Mouse (Mus musculus) kidney, postnatal 25 days (tissue): ENCODE results near the gene Ksr2.
"Not testable (repeated sequence)": the region's sequence is repeated elsewhere in the genome, so short reads cannot be mapped to it uniquely, and the experiment has no call there.

Experiments
- DNase-seq, 2 experiments: peaks; one replicate each; pipeline ENCODE4 v3.0.0; 2021; ENCODE audit warnings: mixed read lengths in 2 of 2

Ksr2 gene

DNA sequence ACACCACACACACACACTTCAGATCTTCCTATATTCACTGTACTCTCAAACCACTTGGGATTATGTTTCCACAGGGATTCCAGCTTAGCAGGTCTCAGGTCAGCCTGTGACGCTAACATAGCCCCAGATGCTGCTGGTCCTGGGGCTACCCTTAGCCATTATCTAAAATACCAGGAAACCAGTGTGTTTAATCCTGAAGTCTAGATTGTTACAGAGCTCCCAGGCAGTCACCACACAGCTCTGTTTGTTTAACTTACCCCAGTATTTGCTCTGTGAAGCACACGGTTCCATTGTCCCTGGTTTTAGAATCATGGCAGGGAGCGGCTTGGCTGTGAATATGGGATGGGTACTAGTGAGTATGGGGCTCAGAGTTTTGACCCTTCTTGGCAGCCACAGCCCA lies 125.4 kb downstream of the Ksr2 start:
- no peak for DNase-seq

DNA sequence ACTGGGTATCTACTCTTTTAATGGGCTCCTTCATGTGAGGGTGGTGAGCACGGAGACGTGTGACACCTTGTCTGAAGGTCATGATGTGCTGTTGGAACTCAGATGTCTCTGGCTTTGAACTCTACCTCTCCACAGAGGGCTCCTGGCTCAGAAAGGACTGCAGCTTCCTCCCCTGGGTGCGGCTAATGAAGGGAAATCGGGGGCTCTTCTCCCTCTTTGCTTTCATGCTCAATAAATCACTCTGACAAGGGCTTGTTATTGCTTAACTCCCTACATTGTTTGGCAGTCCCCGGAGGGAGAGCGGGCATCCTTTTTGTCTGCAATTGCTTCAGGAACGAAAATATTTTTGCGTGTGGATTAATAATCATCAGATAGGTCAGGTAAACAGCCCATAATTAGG lies 127.9 kb downstream of the Ksr2 start:
- no peak for DNase-seq

DNA sequence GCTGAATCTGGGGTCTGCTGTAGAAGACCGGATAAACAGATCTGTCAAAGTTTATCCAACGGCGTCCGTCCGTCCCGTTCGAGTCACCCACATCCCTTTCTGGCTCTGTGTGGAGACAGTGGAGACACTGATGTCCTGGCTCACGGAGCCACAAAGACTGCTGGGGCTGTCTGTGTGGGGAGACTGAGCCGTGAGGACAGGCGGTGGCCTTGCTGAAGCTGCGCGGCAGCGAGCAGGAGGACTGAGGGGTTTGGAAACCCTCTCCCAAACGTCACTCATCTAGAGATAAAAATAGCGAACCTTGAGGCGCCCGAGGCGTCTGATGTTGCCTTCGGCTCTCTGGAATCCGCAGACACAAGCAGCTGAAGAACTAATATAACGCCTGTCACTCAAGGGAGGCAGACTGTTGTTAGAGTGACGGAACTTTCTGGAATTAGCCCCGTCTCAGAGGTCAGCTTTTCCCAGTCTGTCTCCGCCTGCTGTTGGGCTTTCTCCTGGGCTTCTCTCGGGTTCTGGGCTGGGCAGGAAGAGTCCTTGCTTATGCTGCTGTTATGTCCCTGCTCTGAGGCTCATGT lies 133.0 kb downstream of the Ksr2 start:
- no peak for DNase-seq

DNA sequence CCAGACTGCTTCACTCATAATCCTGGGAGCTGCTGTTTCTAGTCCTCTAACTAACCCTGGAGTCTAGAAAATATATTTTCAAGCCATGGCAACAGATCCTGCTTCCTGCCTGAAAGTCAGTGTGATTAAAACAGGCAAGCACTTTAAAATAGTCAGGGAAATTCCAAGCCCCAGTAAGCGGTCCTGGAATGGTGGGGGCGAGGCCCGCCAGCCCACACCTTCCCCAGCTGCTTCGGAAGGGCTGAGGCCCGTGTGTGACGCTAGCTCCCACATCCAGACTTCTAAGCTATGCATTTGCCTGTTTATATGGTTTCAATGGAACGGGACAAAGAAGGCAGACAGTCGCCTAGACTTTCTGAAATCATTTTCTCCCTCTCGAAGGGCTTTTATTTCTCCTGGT lies 137.2 kb downstream of the Ksr2 start:
- DNase-seq: no peak

DNA sequence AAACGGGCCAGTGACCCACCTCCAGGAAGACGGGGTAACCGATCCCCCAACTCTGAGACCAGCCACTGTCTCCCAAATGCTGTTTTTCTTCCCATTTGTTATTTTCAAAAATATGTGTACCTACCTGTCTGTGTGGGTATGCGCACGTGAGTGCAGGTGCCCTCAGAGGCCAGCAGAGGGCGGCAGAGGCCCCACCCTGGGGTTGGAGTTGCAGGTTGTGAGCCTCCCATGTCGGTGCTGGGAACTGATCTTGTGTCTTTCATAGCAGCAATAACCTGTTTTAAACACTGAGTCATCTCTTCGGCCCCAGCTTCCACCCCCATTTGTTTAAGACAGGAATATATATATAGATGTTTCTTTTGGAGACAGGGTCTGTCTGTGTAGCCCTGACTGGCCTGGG lies 138.3 kb downstream of the Ksr2 start:
- DNase-seq: no peak

DNA sequence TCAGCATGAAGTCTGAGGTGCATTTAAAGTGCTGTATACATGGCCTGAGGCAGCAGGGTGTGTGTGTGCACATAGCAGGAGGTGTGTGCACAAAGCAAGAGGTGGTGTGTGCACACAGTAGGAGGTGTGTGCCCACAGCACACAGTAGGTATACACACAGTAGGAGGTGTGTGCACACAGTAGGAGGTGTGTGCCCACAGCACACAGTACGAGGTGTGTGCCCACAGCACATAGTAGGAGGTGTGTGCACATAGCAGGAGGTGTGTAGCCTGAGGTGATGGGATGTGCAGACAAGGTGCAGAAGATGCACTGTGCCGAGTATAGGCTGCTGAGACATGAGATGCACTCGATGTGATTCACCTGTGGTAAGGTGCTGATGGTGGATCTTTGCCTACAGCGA lies 140.7 kb downstream of the Ksr2 start:
- DNase-seq: no peak

DNA sequence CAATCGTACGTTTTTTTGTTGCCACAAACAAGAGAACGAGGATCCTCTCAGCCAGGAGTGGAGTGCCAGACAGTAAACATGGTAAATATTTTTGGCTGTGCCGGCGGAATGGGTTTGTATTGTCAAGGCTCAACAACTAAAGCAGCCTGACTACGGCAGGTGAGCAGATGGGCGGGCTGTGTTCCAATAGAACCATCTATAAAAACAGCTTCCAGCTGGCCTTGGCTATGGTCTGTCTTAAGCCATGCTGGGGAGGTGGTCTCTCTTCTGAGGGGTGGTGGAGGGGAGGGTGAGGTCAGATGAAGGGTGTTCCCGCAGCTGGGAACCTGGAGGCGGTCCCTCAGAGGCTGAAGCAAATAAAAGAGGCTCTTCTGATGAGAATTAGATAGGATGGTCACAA lies 142.8 kb downstream of the Ksr2 start:
- DNase-seq: no peak

DNA sequence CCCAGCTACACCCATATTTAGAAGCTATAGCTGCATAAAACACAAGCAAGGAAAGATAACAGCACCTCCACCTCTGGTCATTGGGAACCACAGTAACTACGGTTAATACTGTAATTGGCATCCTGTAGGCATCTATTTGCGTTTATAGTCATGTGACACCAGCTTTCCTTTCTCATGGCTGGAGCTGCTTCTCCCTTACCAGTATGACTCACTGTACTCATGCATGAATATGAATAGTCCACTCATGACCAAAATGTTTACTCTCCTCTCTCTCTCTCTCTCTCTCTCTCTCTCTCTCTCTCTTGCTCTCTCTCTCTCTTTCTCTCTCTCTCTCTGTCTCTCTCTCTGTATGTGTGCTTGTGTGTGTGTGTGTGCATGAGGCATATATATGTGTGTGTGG lies 147.3 kb downstream of the Ksr2 start:
- no peak for DNase-seq

DNA sequence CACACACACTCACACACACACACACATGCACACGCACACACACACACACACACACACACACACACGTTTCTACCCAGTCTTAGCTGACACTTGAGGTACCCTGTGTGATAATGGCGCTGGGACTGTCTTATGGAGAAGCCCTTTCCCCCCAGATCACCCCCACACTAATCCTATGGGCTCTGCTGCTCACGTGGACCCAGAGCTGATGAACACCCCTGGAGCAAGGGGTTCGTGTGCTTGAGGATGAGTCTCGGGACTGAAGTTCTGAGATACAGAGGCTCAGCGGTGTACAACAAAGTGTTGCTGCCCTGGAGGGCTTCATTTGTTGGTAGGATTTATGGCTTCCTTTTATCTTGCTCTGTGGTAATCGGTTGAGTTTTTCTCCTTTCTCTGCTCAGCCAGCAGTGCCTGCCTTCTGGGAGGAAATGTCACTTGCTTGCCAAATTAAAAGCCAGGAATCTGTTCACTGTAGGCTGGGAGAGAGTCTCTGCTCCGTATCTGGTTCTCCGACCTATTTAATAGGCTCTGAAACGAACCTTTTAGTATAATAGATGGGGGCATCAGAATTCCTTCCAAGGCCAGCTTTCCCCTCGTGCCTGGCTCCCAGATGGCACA lies 152.4 kb downstream of the Ksr2 start:
- DNase-seq: no peak

DNA sequence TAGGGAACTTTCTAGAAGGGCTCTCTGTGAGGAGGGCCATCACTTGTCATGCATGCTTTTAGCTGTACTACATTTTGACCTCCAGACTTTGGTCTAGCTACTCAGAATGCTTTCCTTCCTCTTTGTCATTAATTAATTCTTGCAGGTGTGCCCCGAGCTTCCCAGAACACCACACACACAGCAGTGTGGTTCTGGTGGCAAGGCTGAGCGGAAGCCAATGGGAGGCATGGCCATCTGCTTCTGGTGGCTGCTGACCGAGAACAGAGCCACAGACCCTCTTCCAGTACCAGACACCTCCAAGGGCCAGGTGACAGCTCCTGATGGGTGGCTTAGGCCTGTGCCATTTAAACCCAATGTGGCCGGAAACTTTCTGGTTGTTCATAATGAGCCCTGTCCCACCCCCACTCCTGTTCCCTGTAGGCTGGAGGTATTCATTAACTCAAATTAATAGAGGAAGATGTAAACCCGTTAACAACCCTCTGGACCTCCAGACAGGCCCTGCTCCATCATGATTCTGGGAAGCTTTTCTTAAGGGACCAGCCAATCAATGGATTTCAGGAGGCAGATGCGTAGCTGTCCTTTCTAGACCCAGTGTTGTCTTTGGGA lies 155.5 kb downstream of the Ksr2 start:
- peak; percentile 43 to 79 for DNase-seq

DNA sequence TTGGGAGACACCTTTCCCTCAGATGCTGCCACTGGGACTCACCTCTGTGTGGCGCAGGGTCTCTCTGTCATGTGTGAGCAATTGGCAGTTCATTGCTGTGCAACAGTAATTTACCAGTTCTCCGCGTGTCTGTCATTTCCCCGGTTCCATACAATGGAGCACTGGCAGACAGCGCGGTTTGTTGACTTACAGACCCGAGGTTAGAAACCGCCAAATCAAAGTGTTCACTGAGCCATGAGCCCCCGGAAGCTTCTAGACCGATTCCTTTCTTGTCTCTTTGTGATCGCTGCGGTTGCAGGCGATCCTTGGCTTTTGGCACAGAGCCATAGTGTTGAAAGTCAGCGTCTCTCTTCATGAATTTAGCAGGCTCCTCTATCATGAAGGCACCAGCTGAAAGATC lies 158.6 kb downstream of the Ksr2 start:
- peak; percentile 46 to 48 for DNase-seq

DNA sequence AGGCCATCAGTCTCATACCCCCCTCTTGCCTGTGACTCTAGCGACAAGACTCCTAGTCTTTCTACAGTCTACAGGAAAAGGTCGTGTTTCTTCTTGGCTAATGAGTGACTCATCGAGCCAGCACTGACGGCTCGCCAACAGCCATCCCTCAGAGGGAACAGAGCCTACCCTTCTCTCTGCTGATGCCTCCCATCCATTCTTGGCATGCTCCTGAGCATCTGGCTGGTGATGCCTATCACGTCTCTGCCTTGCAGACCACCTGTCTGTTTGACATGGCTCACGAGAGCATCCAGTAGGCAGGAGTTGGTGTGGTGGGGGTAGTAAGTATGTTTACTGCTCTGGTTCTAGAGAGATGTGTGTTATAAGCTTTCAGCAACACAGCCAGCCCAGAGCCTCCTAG lies 161.1 kb downstream of the Ksr2 start:
- peak; percentile 34 to 63 for DNase-seq

DNA sequence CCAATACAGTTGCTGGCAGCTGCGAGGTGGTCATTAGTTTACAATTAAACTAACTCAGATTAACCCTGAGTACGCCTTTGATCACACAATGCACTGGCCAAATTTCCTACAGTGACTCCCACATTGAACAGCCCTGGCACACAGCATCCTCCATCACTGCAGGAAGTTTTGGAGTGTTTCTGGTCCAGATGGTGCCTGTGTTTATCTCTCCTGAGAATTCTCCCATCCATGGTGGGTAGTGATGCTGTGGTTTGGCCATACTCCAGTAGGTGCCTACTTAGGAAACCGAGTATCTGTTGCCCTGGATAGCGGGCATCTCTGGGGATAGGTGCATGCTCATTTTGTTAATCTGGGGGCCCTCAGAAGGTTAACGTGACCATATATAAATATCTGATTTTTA lies 163.8 kb downstream of the Ksr2 start:
- no peak for DNase-seq

DNA sequence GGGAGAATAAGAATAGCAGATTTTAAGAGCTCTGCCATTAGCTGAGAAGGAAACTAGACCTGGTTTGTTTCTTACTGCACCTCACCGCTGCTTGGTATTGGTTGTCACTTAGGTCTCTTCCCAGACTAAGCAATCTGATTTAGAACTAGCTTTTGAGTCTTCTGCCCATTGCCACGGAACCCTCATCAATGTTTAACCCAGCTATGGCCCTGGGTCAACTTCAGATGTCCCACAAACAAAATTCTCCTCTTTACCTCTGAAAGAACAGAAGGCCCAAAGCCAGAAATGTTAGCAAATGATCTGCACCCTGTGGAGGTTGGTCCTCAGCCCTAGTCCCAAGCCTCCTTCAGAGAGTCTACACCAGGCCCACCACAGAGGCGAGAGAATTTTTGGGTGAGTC lies 167.9 kb downstream of the Ksr2 start:
- DNase-seq: peak; percentile 59 to 64

DNA sequence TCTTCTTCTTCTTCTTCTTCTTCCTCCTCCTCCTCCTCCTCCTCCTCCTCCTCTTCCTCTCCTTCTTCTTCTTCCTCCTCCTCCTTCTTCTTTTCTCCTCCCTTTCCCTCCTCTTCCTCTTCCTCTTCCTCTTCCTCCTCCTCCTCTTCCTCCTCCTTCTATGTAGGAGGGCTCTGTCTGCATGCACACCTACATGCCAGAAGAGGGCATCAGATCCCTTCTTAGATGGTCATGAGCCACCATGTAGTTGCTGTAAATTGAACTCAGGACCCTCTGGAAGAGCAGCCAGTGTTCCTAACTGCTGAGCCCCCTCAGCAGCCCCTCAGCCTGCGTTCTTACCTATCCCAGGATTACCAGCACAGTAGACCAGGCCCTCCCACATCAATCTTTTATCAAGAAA lies 170.6 kb downstream of the Ksr2 start:
- DNase-seq: no peak

DNA sequence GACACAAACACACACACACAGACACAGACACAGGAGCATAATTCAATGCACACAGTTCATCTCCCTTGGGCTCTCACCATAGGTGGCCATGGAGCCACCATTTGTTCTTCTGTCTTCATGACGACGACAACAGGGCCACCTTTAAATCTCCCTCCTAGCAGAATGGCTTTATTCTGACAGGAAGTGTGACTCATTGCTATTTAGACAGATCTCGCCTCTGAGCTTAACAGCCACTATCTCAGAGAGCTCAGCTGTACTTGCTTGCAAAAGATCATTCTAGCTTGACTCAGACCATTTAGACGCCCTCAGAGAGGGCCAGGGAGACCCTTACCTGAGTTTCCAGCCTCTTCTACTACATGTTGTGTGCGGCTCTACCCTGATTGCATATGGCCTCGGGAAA lies 175.5 kb downstream of the Ksr2 start:
- DNase-seq: no peak

DNA sequence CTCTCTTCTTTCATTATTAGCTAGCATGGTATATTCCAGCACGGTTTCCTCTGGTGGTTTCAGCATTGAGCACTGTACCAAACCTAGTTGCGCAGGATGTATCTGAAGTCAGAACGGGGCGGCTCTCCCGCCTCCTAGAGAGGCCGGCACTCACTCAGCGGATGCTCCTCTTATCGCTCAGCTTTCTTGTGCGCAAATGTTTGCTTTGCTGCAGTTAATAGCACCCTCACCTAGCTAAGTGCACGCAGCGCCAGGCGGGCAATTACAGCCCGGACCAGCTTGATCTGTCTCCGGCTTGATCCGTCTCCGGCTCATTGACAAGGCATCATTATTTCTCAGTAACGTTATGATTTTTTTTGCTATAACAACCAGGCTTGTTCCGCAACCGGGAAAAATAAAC lies 179.5 kb downstream of the Ksr2 start:
- no peak for DNase-seq

DNA sequence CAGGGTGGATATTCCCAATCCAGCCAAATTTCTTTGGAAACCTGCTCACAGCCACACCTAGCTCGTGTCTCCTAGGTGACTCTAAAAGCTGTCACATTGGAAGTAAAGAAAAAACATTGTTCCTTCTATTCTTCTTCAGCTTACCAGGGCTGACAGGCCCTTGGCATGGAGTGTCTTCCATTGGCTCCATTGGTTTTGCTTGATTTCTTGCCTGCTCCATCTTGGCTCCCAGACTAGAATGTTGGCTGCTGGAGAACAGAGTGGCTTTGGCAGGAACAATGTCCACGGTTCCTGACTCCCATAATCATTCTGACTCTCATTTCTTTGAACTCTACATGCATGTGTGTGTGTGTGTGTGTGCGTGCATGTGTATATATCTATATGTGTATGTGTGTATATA lies 183.0 kb downstream of the Ksr2 start:
- DNase-seq: no peak

DNA sequence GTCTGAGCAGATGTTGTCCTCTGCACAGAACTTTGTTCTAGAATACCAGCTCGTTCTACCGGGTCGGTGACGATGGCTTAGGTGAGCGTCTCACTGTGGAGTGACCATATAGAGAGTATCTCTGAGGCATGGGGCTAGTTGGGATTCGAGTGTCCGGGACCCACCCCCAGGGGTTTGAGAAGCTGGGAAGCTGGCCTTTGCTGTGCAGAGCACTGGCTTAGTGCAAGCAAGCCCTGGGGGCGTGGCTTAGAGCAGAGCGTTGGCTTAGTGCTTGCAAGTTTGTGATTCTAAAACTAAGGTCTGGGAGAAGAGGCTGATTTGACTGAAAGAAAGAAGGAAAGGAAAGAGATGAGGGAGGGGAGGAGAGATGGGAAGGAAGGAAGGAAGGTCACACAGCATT lies 188.2 kb downstream of the Ksr2 start:
- no peak for DNase-seq

DNA sequence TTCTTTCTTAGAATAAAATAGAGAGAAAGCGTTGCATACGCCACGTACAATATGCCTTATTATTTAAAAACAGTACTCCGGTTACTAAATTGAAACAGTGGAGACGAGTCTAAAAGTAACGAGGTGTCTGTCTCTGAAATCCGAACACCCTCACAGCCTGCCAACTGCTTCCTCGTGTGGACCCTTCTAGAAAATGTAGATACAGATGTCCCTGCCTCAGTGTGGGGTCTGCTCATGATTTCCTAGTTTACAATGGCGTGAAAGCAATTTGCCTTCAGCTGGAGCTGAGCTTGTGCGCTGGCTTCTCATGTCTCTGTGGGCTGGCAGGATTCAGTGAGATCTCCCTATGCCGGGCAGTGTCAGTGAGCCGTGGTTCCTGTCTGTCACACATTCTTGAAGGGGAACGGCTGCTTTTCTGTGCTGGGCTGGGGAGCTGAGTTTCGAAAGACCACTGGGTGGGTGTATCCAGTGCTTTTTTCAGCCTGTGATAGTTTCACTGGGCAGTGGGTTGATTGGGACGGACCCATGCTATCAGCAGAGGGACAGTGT lies 194.0 kb downstream of the Ksr2 start:
- no peak for DNase-seq

DNA sequence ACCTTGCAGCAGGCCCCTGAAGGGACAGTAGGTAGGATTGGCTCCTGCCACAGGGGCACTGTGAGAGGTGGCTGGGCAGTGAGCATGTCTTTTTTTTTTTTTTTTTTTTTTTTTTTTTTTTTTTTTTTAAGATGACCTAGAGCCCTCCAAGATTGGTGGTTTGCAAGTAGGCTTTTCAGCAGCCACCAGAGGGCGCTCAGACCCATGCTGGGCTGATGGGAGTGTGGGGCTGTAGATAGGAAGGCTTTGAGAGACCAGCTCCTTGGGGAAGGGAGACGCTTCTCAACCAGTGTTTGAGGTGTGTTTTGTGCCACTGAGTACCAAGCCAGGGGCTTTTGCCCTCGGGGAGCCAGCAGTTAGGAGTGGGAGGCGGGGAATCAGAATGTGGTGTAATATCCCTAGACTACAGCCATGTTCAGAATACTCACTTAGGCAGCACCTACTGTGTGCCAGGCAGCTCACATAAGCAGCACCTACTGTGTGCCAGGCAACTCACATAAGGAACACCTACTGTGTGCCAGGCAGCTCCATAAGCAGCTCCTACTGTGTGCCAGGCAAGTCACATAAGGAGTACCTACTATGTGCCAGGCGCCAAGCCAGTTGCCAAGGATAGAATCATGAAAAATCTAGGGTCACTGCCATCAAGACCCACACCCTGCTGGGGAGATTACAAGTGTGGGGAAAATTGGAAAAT lies 200.7 kb downstream of the Ksr2 start:
- peak; percentile 73 to 78 for DNase-seq

DNA sequence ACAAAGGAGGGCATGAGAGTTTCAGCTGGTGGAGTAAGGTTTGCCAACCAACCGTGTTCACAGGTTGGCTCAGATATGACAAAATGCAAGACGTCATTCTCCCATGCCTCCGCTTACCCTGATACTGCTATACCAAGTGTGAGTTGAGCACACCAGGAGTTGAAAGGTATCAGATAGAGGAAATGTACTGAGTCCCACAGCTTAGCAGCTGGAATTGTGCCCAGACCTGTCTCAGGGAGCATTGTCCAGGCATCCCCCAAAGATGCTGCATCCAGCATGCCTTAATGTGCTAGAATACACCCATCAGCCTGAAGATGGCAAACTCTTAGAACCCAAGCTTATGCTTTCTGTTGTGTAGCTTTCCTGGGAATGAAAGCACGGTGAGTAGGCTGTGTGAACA lies 206.5 kb downstream of the Ksr2 start:
- no peak for DNase-seq

DNA sequence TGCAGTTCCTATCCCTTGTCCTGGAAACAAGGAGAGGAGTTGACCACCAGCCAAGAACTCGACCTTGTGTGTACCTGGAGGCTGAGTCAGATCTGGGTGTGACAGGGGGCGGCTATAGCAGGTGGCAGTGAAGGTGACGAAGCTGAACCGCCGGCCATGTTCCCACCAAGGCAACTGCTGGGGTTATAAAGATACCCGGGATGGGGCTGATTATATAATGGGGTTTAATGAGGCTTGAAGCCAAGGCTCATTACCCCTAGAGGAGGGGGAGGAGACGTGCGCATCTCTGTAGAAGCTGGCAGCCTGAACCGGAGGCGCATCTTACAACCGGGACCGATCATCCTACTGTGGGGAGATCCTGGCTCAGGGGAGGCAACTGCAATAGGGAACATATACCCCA lies 208.4 kb downstream of the Ksr2 start:
- peak in 1 of 2 experiments; percentile 59 for DNase-seq

DNA sequence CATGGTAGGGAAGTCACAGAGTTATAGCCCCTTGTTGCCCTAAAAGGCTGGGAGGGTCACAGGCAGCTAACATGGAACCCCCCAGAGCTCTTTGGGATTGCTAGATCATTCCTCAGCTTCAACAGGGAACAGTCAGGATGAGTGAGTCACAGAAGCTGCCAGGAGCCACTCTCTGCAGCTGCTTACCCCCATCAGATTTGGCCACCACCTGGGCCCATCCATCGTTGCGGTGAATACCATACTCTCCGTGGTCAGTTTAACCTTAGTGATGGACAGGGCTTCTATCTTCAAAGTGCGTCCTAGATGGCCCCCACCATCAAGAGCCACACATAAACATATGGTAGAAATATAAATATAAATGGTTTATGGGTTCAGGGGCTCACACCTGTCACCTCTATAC lies 209.4 kb downstream of the Ksr2 start:
- not testable (repeated sequence) for DNase-seq
